Mouse (Mus musculus) forebrain, embryonic 12.5 days (tissue): ENCODE results near the gene Lin37. TPM values are rescaled to one million over a fixed set of nuclear protein-coding genes. Genes with fewer than 3 reads are reported as not detected.

Source experiments
- ATAC-seq: fragments of 200-750 bp; cut with Nextera tagmentation; 2 replicates; pipeline ENCODE4 v1.8.0; 2017; ENCODE audit warnings: moderate TSS enrichment; ENCODE audit not compliant: low FRiP score
- H3K27ac ChIP-seq: fragments of 300-500 bp; sonication (generic); 2 replicates; pipeline ENCODE4 v1.5.1; 2016; ENCODE audit warnings: mild to moderate bottlenecking
- H3K27me3 ChIP-seq: fragments of 300-500 bp; sonication (generic); 2 replicates; pipeline ENCODE4 v1.6.1; 2016; ENCODE audit warnings: mild to moderate bottlenecking
- H3K36me3 ChIP-seq: fragments of 300-500 bp; sonication (generic); replicated peaks from 2 replicates; pipeline ENCODE4 v1.6.1; 2016; ENCODE audit warnings: mild to moderate bottlenecking
- H3K4me1 ChIP-seq: fragments of 300-500 bp; sonication (generic); 2 replicates; pipeline ENCODE4 v1.6.1; 2016
- H3K4me2 ChIP-seq: fragments of 300-500 bp; sonication (generic); 2 replicates; pipeline ENCODE4 v1.6.1; 2016; ENCODE audit warnings: mild to moderate bottlenecking, moderate library complexity
- H3K4me3 ChIP-seq: fragments of 300-500 bp; sonication (generic); replicated peaks from 2 replicates; pipeline ENCODE4 v1.5.1; 2016; ENCODE audit warnings: mild to moderate bottlenecking
- H3K9ac ChIP-seq: fragments of 300-500 bp; sonication (generic); 2 replicates; pipeline ENCODE4 v1.6.1; 2016; ENCODE audit warnings: mild to moderate bottlenecking
- H3K9me3 ChIP-seq: fragments of 300-500 bp; sonication (generic); 2 replicates; pipeline ENCODE4 v1.6.1; 2016
- WGBS: fragments of 180-500 bp; shearing (Covaris S2); methylation state at CpG from one replicate; pipeline ENCODE4 v1.1.7; 2016; 5-methylcytosine and 5-hydroxymethylcytosine counted together
- polyA plus RNA-seq: library from polyadenylated mRNA; unstranded; fragments of >200 nt; fragmentation: Nextera tagmentation; extraction: Ambion mirVana; gene quantifications from 2 replicates; pipeline ENCODE4 v1.2.1, GENCODE M21; 2016

Lin37 gene
- polyA plus RNA-seq, 1 experiment from 2014 or later = 51.7 TPM

DNA sequence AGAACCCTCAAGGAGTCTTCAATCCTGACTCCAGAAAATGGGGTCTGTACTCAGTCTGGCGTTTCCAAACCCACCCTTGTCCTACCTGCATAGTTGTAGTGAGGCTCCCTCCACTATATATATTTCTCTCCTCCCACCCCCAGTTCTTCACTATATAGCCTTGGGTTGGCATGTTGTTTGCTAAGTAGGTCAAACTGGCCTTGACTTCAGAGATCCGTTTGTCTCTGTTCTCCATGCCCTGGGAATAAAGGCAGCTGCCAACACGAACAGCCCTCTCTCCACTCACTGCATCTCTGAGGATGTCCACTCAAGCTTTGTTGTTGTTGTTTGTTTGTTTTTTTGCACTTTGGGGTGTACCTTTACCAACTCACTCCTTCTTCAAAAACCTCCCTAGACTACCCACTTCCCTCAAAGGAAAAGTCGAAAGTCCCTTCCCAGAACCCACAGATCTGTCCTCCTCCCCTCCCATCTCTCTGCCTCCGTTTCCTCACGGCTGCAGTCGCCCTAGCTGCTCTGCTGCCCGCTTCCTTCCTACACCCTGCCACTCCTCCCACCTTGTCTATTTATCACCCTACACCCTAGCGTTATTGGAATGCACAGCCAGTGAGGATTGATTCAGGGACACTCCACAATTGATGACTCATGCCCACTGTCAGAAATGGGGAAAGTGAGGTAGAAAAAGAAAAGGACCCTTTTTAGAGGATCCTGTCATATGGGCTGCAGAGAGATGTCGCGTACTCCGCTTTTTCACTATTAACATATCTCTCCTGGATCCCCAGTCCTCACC, 789 bp downstream of the Lin37 start:
- Histone ChIP-seq H3K4me3 (peak overlapping the region; percentile 62), H3K4me2 (peak overlapping the region; percentile 94), H3K9me3 (no peaks in the 10 kb centered on the region), H3K27ac (peak overlapping the region; percentile 67), H3K9ac (peak overlapping the region; percentile 81), H3K36me3 (peaks cover 41% of the 10 kb centered on the region), H3K27me3 (no peaks in the 10 kb centered on the region), H3K4me1 (peaks cover 33% of the 10 kb centered on the region)
- 17% methylated on average over 12 of the region's 12 CpGs for WGBS
- ATAC-seq = no peak

- Histone ChIP-seq H3K36me3 (peaks cover 41% of the 10 kb centered on the region), H3K4me3 (peak overlapping the region; percentile 62), H3K4me1 (peaks cover 38% of the 10 kb centered on the region), H3K9me3 (no peaks in the 10 kb centered on the region), H3K9ac (0 out of 2 replicates have a peak overlapping the region, but pooled peaks have one; percentile 4), H3K27me3 (no peaks in the 10 kb centered on the region), H3K4me2 (peak overlapping the region; percentile 94), H3K27ac (no peak overlapping the region)
- ATAC-seq = no peak
- WGBS = 89% methylated on average over 13 of the region's 13 CpGs
Observed at GRCm38 (mm10) chr7:30557901-30558514, 1.6 kb downstream of the Lin37 start.

DNA sequence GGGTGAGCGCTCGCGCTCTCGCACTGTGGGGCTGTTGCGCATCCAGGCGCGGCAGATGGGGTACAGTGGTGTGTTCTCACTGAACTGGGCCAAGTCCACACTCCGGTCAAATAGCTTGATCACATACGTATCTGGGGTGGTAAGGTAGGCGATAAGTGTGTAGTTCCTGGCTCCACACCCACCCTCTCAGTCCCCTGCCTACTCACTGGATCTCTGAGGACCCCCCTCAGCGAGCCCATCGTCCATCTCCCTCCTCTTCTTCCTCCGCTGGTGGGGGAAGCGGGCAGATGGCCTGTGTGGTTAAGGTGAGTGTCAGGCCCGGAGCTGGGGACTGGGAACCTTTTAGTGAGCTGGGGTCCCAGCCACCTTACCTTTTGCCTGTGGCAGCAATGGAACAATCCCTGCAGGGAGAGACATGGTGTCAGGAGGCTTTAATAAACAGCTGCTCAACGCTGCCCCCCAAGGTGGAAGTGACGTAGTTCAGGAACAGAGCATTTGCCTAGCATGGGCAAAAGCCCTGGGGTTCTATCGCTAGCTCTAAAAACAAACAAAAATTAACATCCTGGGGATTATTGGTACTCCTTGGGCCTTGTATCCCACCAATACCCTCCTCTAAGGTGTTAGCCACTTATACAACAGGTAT, 2.6 kb downstream of the Lin37 start:
- H3K36me3 ChIP-seq = peaks cover 41% of the 10 kb centered on the region
- WGBS = 94% methylated on average over 18 of the region's 18 CpGs
- no peaks in the 10 kb centered on the region for H3K27me3 ChIP-seq
- H3K4me2 ChIP-seq = no peak overlapping the region
- no peak for ATAC-seq
- H3K4me1 ChIP-seq = peaks cover 40% of the 10 kb centered on the region
- no peak overlapping the region for H3K4me3 ChIP-seq
- H3K27ac ChIP-seq = no peak overlapping the region
- H3K9me3 ChIP-seq = no peaks in the 10 kb centered on the region
- no peak overlapping the region for H3K9ac ChIP-seq

GRCm38 (mm10) chr7:30553810-30554584, 5.6 kb downstream of the Lin37 start:
- H3K9ac ChIP-seq = peak overlapping the region; percentile 65; the same call in 1 of the 2 replicates
- peaks cover 36% of the 10 kb centered on the region for H3K4me1 ChIP-seq
- H3K27me3 ChIP-seq = no peaks in the 10 kb centered on the region
- peak overlapping the region; percentile 92 for H3K4me2 ChIP-seq
- ATAC-seq = no peak
- no peaks in the 10 kb centered on the region for H3K9me3 ChIP-seq
- H3K36me3 ChIP-seq = peaks cover 44% of the 10 kb centered on the region
- WGBS = 86% methylated on average over 22 of the region's 22 CpGs
- H3K27ac ChIP-seq = no peak overlapping the region
- peak overlapping the region; percentile 65; the same call in 1 of the 2 replicates for H3K4me3 ChIP-seq

- no peak for ATAC-seq
- WGBS = 10% methylated on average over 23 of the region's 23 CpGs
- Histone ChIP-seq H3K4me2 (peak overlapping the region; percentile 92), H3K4me1 (peaks cover 27% of the 10 kb centered on the region), H3K27ac (peak overlapping the region; percentile 95), H3K36me3 (peaks cover 52% of the 10 kb centered on the region), H3K4me3 (peak overlapping the region; percentile 65), H3K9ac (peak overlapping the region; percentile 65), H3K9me3 (no peaks in the 10 kb centered on the region), H3K27me3 (no peaks in the 10 kb centered on the region)
Observed at GRCm38 (mm10) chr7:30553021-30553589, 6.5 kb downstream of the Lin37 start.

DNA sequence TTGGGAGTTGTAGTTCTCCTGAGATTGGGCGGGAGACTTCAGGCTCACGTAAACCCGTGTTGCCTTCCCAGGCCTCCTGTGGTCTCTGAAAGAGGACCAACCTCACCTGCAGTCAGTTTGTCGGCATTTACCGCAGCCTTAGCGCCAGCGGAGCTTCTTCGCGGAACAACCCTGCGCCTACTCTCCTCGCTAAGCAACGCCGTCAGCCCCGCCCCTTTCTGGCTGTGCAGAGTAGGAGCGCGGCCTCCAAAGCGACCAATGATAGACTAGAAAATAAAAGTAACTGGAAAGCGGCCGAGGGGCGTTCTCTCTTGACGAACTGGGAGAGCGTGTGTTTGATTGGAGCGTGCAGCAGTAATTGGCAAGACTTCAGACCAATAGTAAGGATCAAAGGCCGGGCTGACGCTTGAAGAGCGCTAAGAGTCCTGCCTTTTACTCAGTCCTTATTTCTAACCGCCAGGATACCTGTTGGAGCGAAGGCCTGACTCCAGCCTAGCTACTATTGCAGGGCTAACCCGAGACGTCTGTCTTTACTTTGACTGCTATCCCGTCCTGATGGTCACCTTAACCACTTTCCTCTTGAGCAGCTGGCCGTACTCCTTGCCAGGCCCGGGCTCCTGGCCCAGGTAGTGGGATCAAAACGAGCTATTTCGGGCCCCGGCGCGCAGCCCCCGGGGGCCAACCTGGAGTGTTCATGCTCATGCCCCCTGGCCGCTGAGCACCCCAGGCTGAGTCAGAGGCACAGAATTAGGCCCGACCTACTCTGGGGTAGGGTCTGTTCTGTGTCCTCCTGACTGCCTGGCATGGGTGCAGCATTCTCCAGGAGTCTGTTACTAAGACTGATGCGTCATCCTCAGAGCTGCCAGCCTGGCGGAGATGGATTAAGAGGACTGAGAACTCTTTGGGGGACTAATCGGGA, 7.3 kb downstream of the Lin37 start, which contains the start of the genes Hspb6 and Proser3:
Gene Hspb6, plus strand, starts transcription at position 77 of the 919 bp plus-strand sequence.
Gene Proser3, minus strand, starts transcription at position 198 of the 919 bp plus-strand sequence.
- H3K9me3 ChIP-seq = no peaks in the 10 kb centered on the region
- H3K27ac ChIP-seq = peak within 1 kb of the TSS; percentile 95
- peak within 1 kb of the TSS; percentile 65 for H3K4me3 ChIP-seq
- peaks cover 50% of the 10 kb centered on the region for H3K36me3 ChIP-seq
- peak within 1 kb of the TSS; percentile 69 for H3K9ac ChIP-seq
- H3K27me3 ChIP-seq = no peaks in the 10 kb centered on the region
- under 1% methylated on average over 44 of the region's 44 CpGs for WGBS
- peak within 1 kb of the TSS; percentile 92 for H3K4me2 ChIP-seq
- peak; percentile 96 for ATAC-seq
- H3K4me1 ChIP-seq = peaks cover 23% of the 10 kb centered on the region

DNA sequence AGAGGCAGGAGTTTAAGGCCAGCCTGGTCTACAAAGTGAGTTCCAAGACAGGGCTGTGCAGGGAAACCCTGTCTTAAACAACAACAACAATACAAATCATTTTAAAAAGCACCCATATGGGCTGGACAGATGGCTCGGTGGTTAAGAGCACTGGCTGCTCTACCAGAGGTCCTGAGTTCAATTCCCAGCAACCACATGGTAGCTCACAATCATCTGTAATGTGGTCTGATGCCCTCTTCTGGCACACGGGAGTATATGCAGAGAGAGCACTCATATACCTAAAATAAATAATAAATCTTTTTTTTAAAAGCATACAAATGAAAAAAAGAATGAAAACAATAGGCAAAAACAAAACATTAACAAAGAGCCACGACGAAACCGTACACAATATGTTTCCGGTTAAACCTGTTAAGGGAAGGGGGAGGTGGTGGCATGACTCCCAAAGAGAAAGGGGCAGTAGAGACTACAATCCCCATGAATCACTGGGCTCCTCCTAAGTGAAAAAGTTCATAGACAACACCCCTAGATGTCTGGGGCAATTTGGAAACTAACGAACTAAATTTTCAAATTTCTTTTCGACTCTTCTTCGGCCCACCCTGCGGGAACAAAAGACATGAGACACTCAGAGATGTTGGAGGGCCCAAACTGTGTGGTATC, 8.1 kb downstream of the Lin37 start:
- Histone ChIP-seq H3K9me3 (no peaks in the 10 kb centered on the region), H3K4me2 (peak overlapping the region; percentile 92), H3K4me3 (peak overlapping the region; percentile 65), H3K9ac (peak overlapping the region; percentile 69), H3K27me3 (no peaks in the 10 kb centered on the region), H3K36me3 (peaks cover 42% of the 10 kb centered on the region), H3K27ac (peak overlapping the region; percentile 95), H3K4me1 (peaks cover 23% of the 10 kb centered on the region)
- peak; percentile 69 for ATAC-seq
- WGBS = 2% methylated on average over 10 of the region's 10 CpGs

- no peak overlapping the region for H3K4me2 ChIP-seq
- 95% methylated on average over 1 of the region's 1 CpGs for WGBS
- H3K4me1 ChIP-seq = peaks cover 23% of the 10 kb centered on the region
- H3K27me3 ChIP-seq = no peaks in the 10 kb centered on the region
- H3K27ac ChIP-seq = no peak overlapping the region
- no peak for ATAC-seq
- H3K9ac ChIP-seq = no peak overlapping the region
- H3K4me3 ChIP-seq = no peak overlapping the region
- peaks cover 41% of the 10 kb centered on the region for H3K36me3 ChIP-seq
- H3K9me3 ChIP-seq = no peaks in the 10 kb centered on the region
Observed at GRCm38 (mm10) chr7:30550603-30551002, 9.0 kb downstream of the Lin37 start.

DNA sequence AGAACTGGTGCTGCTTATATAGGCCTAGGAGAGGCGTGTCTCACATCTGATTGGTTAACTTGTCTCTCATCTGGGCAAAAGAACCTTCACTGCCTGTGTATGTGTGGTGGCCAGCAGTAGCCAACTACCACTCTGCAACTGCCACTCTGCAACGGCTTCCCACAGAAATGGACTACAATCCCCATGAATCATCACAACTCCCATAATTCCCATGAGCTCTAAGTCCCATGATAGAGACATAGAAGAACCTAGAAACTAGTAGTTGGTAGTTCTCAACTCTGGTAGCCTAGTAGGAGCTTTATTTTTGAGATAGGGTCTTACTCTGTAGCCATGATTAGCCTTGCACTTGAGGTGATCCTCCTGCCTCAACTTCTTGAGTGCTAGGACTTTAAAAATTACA, 9.8 kb downstream of the Lin37 start:
- no peak overlapping the region for H3K4me3 ChIP-seq
- no peak overlapping the region for H3K9ac ChIP-seq
- peaks cover 38% of the 10 kb centered on the region for H3K36me3 ChIP-seq
- no peak for ATAC-seq
- no peak overlapping the region for H3K4me2 ChIP-seq
- H3K9me3 ChIP-seq = no peaks in the 10 kb centered on the region
- WGBS = 92% methylated on average over 2 of the region's 2 CpGs
- peaks cover 23% of the 10 kb centered on the region for H3K4me1 ChIP-seq
- H3K27me3 ChIP-seq = no peaks in the 10 kb centered on the region
- H3K27ac ChIP-seq = no peak overlapping the region

- H3K4me2 ChIP-seq = no peak overlapping the region
- no peaks in the 10 kb centered on the region for H3K4me1 ChIP-seq
- WGBS = 95% methylated on average over 2 of the region's 2 CpGs
- H3K4me3 ChIP-seq = no peak overlapping the region
- no peak overlapping the region for H3K27ac ChIP-seq
- no peak overlapping the region for H3K9ac ChIP-seq
- H3K36me3 ChIP-seq = peaks cover 64% of the 10 kb centered on the region
- no peaks in the 10 kb centered on the region for H3K9me3 ChIP-seq
- ATAC-seq = no peak
- no peaks in the 10 kb centered on the region for H3K27me3 ChIP-seq
Observed at GRCm38 (mm10) chr7:30544327-30544726, 15.3 kb downstream of the Lin37 start.
